Mouse (Mus musculus): Measurements from ENCODE around the gene Hrasls.

Hrasls gene

DNA sequence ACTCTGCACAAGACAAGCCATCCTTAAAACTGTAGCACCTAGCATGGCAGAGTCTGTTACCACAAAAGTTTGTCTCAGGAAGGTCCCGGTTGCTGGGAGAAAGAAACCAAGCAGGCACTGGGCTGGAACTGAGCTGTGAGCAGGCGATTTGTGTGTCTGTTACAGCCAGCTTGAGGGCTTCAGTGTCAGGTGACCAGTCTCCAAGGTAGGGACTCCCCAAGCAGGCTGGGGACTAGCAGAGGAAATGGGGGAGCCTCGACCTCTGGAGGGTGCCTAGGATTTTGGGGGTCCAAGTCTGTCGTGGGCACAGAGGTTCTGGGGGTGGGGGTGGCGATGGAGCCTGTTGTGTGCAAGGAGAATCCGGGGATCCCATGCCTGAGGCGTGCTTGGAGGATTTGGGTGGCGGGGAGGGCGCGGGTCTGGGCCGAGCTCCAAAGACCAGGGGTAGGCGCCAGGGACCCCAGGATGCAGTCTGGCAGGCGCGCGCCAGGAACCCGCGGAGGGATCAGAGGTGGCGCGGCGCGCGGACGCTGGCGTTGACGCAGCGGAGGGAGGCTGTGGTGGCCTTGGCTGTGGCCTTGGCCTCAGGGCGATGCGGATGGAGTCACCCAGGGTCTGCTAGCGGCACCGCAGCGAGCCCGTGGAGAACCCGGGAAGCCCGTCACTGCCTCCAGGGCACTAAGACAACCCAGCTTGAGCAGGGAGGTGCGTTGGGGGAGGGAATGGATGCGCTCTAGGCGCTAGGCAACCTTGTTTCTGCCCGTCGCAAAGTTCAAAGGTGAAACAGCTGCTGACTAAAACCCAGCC is at the start of gene Hrasls:
TSS of gene Hrasls (plus strand) at position 91 of the 807 bp plus-strand sequence.
- DNase-seq: peak; percentile 42

DNA sequence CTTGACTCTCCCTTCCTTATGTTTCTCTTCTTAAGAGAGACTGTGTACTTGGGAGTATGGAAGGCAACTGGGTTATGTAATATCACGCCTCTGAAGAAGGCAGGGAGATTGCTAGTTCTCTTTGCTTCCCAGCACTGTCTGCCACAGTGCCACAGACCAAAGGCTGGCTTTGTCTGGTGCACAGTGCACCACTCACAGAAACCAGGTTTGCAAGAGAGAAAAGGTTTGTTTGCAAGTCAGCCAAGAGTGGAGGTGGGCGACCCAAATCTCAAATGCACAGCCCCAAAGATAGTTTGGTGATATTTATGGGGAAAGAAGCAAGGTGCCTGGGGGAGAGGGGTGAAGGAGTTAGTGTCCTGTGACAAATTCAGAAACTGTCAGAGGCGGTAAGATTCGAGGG is 47.2 kb upstream of the Hrasls start:
- no peak for DNase-seq

DNA sequence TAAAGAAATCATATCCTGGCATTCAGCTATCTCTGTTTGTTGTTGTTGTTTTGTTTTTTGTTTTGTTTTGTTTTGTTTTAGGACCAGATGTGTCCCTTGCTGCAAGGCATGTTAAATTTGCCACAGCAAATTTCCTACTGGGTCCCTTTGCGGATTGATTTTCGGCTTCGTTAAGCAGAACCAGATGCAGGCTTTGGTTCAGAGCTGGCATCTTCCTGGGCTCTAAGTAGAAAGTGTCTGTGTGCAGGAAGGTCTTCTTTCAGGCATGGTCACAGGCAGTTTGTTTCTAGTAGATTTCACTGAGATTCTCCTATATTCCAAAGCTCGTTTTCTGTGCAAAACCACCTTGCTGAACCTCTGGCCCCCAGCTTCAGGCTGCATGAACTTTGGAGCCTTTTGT is 42.4 kb upstream of the Hrasls start:
- no peak for DNase-seq

GRCm38 (mm10) chr16:29171741-29172140 is 37.8 kb upstream of the Hrasls start:
- no peak for DNase-seq

- DNase-seq: no peak
Measured at GRCm38 (mm10) chr16:29173201-29173600, 36.3 kb upstream of the Hrasls start.

- DNase-seq: peak; percentile 7
Measured at GRCm38 (mm10) chr16:29174831-29175350, 34.6 kb upstream of the Hrasls start.

- DNase-seq: no peak
Measured at GRCm38 (mm10) chr16:29192911-29193310, 16.6 kb upstream of the Hrasls start.

DNA sequence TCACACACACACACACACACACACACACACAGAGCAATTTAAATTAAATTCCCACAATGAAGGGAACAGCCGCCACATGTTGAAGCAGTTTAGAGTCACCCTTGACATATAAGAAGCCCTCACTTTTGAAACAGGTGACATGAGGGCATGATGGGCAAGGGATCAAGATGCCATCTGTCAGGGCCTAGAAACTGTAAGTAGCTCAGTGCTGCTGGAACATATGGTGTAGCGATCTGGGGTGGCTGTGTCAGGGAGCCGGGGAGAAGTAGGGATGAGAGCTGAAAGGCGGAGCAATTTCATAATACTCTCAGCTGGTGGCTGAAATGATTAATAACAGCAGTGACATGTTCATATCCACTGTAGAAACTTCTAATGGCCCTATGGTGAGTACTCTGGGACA is 15.5 kb upstream of the Hrasls start:
- DNase-seq: no peak

DNA sequence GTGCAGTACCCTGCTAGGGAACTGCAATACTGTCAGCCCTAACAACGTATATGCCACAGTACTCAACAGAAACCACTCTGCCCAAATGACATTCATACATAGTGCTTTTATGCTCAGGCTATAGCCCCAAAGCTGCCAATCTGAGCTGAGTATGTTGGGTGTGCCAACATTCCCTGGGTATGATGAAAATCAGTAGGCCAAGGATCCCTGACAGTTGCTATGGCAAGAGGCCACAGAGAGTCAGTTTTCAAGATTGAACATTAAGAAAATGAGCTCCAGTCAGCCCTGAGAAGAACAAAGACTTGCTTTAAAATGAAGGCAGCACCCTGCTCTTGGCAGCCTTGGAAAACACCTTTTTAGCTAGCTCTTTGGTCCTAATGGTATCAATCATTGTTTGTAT is 14.3 kb upstream of the Hrasls start:
- no peak for DNase-seq

DNA sequence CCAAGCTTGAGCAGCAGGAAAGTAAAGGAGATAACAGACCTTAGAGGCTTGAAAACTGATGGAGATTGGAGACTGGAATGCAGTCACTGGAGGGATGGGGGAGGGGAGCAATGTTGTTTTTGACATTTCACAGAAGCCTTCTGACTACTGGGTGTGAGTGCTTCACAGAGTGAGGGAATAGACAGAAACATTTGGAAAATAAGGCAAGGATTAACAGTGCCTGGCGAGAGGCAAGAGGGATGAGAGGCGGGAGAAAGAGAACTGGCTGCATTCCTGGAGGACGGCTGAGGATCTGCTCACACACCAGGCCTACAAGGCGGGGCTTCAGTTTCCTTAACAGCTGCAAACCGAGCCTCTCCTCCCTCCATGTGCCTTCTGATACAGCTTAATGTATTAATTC is 11.0 kb upstream of the Hrasls start:
- peak; percentile 48 for DNase-seq

DNA sequence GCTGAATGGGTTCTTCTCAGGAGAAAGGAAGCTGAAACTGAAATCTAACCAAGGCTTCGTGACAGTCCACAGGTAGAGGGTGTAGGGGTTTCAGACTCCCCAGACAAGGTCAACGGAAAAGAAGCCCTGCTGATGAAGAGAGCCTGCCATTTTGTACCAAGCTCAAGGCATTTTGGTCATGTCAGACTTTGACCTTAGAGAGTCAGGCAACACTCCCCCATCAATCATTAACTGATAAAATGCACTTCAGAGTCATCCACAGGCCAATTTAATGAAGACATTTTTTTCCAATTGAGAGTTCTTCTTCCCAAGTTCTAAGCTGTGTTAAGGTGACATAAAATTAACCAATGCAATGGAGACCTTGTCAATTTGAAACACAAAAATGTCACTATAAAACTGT is 8.3 kb upstream of the Hrasls start:
- no peak for DNase-seq

DNA sequence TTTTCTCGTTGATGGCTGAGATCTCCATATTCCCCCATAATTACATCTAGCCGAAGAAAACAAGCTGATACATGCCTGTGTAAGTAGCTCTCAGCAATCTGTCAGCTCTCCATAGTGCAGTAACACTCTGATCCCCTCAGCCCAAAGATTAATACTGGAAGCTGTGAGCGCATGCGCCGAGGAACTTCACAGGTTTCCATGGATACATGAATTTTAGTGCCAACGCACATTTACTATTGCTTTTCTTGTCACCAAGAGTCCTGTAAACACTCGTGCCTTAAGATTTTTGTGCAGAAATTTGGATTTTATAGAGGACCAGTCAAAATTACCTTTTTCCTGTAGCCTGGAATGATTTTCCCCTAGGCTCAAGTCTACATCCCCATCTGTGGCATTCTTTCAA is 4.6 kb upstream of the Hrasls start:
- DNase-seq: no peak

GRCm38 (mm10) chr16:29205581-29205980 is 3.9 kb upstream of the Hrasls start:
- DNase-seq: no peak

DNA sequence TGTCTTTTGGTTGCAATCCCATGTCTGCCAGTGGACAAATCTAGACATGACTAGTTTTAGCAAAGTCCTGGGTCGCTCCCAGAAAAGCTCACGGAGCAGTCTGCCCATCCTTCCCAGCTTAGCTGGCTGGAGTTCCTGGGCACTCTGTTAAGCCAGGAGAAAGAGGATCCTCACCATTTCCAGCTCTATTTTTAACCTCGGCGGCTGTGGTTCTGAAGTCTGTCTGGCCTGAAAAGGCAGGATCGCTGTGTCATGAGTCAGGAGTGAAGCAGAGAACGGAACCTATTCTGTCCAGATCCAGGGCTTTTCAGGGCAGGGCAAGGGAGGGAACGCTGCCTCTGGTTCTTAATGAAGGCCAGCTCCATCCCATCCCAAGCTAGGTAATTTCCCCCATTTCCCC is 654 bp upstream of the Hrasls start:
- DNase-seq: no peak

DNA sequence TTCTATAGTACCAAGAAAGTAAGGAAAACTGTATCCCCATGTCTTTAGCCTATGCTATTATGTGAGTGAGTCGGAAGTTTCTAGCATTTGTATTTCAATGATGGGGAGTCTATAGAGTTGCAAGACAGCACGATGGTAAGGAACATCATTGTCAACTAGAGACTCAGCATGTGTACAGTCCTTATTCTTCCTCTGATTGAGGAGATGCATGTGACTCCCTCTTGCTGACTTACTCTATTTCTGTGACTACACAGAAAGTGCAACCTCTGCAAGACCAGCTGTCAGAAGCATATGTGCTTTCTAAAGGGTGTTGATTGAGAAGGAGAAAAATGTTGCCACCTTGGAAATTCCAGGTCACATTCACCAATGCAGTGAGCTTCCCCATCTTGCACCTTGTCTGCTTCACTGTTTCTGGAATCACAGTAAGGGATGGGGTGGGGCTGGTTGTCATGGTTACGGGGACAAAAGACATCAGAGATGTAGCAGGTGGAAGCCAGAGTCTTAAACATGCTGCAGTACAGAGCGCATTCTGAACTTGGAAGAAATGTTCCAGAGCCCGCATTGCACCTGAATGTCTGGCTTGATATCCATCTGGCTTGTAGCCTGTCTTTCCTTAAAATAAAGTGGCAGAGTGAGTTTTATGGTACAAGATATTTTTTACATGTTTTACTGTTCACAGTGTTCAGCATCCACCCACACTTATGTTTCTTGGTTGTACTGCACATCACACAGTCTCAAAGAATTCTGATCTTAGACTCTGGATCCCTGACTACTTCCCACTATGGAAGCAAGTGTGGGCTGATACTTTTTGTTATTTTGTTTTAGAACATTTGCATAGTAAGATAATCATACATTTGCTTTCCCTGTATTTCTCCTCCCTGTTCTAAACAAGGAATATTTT is 7.2 kb downstream of the Hrasls start:
- DNase-seq: no peak

DNA sequence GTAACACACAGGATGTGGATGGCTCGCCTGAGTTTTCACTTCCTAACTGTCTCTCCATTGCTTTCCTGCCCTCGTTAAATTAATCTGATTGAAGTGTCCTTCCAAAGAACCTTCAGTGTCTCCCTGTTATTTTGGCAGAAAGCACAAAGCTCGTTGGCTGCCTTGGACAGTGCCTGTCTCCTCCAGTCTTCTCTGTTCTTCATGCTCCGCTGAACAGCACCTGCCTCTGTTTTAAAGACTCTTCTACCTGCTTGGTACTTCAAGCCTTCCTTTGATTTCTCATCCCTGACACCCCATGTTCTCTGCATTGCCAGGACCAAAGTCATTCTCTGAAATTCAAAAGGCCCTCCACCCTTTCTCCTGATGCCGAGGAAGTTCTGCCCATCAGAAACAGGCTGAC is 26.5 kb downstream of the Hrasls start:
- DNase-seq: no peak

- DNase-seq: no peak
Measured at GRCm38 (mm10) chr16:29254325-29254724, 44.8 kb downstream of the Hrasls start.
